Mouse (Mus musculus) stomach, embryonic 15.5 days (tissue): ENCODE measurements around the gene Cyth3. TPM values are rescaled to one million over a fixed set of nuclear protein-coding genes. Genes with fewer than 3 reads are reported as not detected.

Experiments used
- ATAC-seq: fragments of 200-750 bp; cut with Nextera tagmentation; 2 replicates; pipeline ENCODE4 v1.8.0; 2017; ENCODE audit warnings: low read depth, moderate number of reproducible peaks, moderate TSS enrichment; ENCODE audit not compliant: insufficient read depth, low FRiP score
- H3K27ac ChIP-seq: fragments of 300-500 bp; sonication (generic); 2 replicates; pipeline ENCODE4 v1.5.1; 2015; ENCODE audit warnings: mild to moderate bottlenecking, inconsistent platforms
- H3K27me3 ChIP-seq: fragments of 300-500 bp; sonication (generic); replicated peaks from 2 replicates; pipeline ENCODE4 v1.6.1; 2015; ENCODE audit warnings: inconsistent platforms
- H3K36me3 ChIP-seq: fragments of 300-500 bp; sonication (generic); 2 replicates; pipeline ENCODE4 v1.6.1; 2015; ENCODE audit warnings: inconsistent platforms
- H3K4me1 ChIP-seq: fragments of 300-500 bp; sonication (generic); 2 replicates; pipeline ENCODE4 v1.6.1; 2015; ENCODE audit warnings: inconsistent platforms
- H3K4me2 ChIP-seq: fragments of 300-500 bp; sonication (generic); 2 replicates; pipeline ENCODE4 v1.6.1; 2015; ENCODE audit warnings: mild to moderate bottlenecking, inconsistent platforms
- H3K4me3 ChIP-seq: fragments of 300-500 bp; sonication (generic); replicated peaks from 2 replicates; pipeline ENCODE4 v1.5.1; 2015; ENCODE audit warnings: inconsistent platforms
- H3K9ac ChIP-seq: fragments of 300-500 bp; sonication (generic); 2 replicates; pipeline ENCODE4 v1.6.1; 2015; ENCODE audit warnings: inconsistent platforms
- H3K9me3 ChIP-seq: fragments of 300-500 bp; sonication (generic); 2 replicates; pipeline ENCODE4 v1.6.1; 2016; ENCODE audit warnings: inconsistent platforms
- WGBS: fragments of 180-500 bp; shearing (Covaris S2); methylation state at CpG from one replicate; pipeline ENCODE4 v1.1.7; 2015; 5-methylcytosine and 5-hydroxymethylcytosine counted together
- polyA plus RNA-seq: library from polyadenylated mRNA; unstranded; fragments of >200 nt; fragmentation: Nextera tagmentation; extraction: Ambion mirVana; gene quantifications from 2 replicates; pipeline ENCODE4 v1.2.1, GENCODE M21; 2015

Gene Cyth3
- polyA plus RNA-seq, 1 experiment from 2014 or later = 53.9 TPM

DNA sequence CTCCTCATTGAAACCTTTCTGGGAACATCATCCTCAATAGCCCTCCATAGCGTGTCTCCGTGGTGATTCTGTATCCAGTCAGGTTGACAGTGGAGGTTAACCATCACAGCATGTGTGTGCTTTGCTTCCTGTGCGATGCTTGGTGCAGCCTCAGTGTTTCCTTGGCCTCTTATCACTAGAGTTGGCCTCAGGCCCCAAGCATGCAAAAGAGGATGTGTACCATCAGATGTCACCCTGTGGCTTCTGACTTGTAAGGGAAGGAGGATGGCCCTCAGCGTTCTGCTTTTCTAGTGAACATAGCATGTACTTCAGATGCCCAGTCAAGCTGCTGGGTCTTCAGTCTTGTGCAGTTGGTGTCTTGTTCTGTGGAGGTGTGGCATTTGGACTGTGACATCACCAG is 76.2 kb downstream of the Cyth3 start:
- H3K36me3 ChIP-seq = peaks cover 22% of the 10 kb centered on the region; the same call in 1 of the 2 replicates

DNA sequence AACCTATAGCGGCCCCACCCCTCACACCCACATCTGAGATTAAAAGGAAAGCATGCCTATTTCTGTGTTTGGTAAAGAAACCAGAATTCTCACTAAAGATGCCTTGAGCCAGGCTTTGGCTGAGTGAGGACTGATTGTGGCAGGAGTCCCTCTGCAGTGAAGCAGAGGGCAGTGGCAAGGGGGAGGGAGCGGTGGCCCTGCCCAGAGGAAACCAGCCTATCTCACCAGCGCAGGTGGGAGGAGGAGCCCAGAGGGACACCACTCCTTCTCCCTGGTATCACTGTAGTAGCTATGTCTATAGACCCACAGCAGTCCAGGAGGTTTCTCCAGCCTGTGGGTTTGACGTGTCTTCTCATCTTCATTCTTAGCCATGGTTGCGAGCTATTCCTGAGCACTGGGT is 78.0 kb downstream of the Cyth3 start:
- Histone ChIP-seq H3K9me3 (no peaks in the 10 kb centered on the region), H3K4me1 (no peaks in the 10 kb centered on the region), H3K4me3 (no peak overlapping the region), H3K27me3 (no peaks in the 10 kb centered on the region), H3K27ac (no peak overlapping the region), H3K4me2 (no peak overlapping the region), H3K9ac (no peak overlapping the region), H3K36me3 (peaks cover 22% of the 10 kb centered on the region; the same call in 1 of the 2 replicates)
- peak; percentile 94 for ATAC-seq
- 89% methylated on average over 5 of the region's 5 CpGs for WGBS

More for the DNA sequence above, 76.2 kb downstream of the Cyth3 start:
- H3K4me1 ChIP-seq = no peaks in the 10 kb centered on the region
- H3K27ac ChIP-seq = no peak overlapping the region
- no peak overlapping the region for H3K4me2 ChIP-seq
- H3K4me3 ChIP-seq = no peak overlapping the region
- H3K9ac ChIP-seq = no peak overlapping the region
- WGBS = 87% methylated on average over 4 of the region's 4 CpGs
- H3K27me3 ChIP-seq = no peaks in the 10 kb centered on the region
- ATAC-seq = no peak
- no peaks in the 10 kb centered on the region for H3K9me3 ChIP-seq

DNA sequence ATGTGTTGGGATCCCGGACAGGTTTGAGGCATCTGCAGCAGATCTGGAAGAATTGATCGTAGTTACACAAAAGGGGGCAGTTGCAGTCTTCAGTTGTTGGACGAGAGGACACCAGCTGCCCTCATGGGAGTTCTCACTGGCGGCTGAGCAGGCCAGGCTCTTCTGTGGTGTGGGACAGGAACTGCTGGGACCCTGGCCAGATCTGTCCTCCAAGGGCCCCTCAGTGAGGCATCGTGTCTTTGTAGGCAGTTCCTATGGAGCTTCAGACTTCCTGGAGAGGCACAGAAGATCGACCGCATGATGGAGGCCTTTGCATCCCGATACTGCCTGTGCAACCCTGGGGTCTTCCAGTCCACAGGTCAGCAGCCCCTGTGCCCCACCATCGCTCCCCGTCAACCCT is 78.8 kb downstream of the Cyth3 start:
- 87% methylated on average over 10 of the region's 10 CpGs for WGBS

GRCm38 (mm10) chr5:143704875-143705658 is 82.8 kb downstream of the Cyth3 start:
- Histone ChIP-seq H3K36me3 (peaks cover 31% of the 10 kb centered on the region), H3K4me2 (no peak overlapping the region), H3K9me3 (no peaks in the 10 kb centered on the region), H3K9ac (no peak overlapping the region), H3K4me1 (no peaks in the 10 kb centered on the region), H3K27me3 (no peaks in the 10 kb centered on the region), H3K4me3 (no peak overlapping the region), H3K27ac (0 out of 2 replicates have a peak overlapping the region, but pooled peaks have one; percentile 18)
- WGBS = 80% methylated on average over 13 of the region's 13 CpGs
- no peak for ATAC-seq

More for the DNA sequence above, 78.8 kb downstream of the Cyth3 start:
- H3K27me3 ChIP-seq = no peaks in the 10 kb centered on the region
- no peak overlapping the region for H3K4me3 ChIP-seq
- H3K9me3 ChIP-seq = no peaks in the 10 kb centered on the region
- peaks cover 22% of the 10 kb centered on the region; the same call in 1 of the 2 replicates for H3K36me3 ChIP-seq
- H3K4me1 ChIP-seq = no peaks in the 10 kb centered on the region
- no peak overlapping the region for H3K4me2 ChIP-seq
- no peak for ATAC-seq
- no peak overlapping the region for H3K9ac ChIP-seq
- H3K27ac ChIP-seq = no peak overlapping the region

GRCm38 (mm10) chr5:143705659-143705982 is 83.4 kb downstream of the Cyth3 start:
- Histone ChIP-seq H3K27ac (0 out of 2 replicates have a peak overlapping the region, but pooled peaks have one; percentile 18), H3K4me1 (no peaks in the 10 kb centered on the region), H3K4me3 (no peak overlapping the region), H3K9me3 (no peaks in the 10 kb centered on the region), H3K9ac (no peak overlapping the region), H3K36me3 (peaks cover 31% of the 10 kb centered on the region), H3K4me2 (no peak overlapping the region), H3K27me3 (no peaks in the 10 kb centered on the region)
- 52% methylated on average over 1 of the region's 1 CpGs for WGBS
- ATAC-seq = no peak

DNA sequence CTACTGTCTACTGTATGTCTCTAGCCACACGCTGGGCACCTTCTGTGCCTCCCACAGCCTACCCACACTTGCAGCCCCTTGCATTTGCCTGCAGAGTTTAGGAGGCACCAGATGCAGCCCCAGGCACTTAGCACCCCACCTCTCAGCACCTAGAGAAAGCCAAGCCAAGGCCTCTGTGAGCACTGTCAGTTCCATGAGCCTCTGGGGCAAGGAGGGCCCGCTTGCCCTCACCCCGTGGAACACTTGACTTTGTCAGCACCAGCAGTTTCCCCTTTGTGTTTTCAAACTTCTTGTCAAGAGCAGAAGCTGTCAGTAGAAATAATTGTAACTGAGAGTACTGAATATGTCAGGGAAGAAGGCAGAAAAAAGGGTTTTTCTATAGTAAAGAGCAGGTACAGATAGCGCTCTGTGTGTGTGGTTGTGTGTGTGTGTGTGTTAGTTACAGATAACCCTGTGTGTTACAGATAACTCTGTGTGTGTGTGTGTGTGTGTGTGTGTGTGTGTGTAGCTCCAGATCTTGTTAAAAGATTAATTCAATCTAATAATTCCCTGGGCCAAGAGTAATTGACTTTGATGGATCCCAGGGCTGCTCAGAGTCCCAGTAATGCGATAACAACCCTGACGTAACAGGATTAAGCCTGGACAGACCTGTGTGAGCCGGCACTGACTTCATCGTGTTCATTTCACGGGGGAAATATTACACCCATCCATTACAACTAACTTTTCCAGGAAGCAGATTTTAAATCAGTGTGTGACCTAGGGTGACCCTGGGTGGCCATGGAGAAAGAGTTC is 84.0 kb downstream of the Cyth3 start:
- Histone ChIP-seq H3K9me3 (no peaks in the 10 kb centered on the region), H3K9ac (no peak overlapping the region), H3K4me1 (no peaks in the 10 kb centered on the region), H3K4me3 (no peak overlapping the region), H3K36me3 (peaks cover 28% of the 10 kb centered on the region), H3K27ac (0 out of 2 replicates have a peak overlapping the region, but pooled peaks have one; percentile 18), H3K27me3 (no peaks in the 10 kb centered on the region), H3K4me2 (no peak overlapping the region)
- 66% methylated on average over 9 of the region's 9 CpGs for WGBS
- peak; percentile 59; the same call in 1 of the 2 replicates for ATAC-seq

- Histone ChIP-seq H3K4me3 (no peak overlapping the region), H3K4me2 (no peak overlapping the region), H3K9ac (no peak overlapping the region), H3K4me1 (no peaks in the 10 kb centered on the region), H3K27ac (no peak overlapping the region), H3K27me3 (no peaks in the 10 kb centered on the region), H3K9me3 (no peaks in the 10 kb centered on the region), H3K36me3 (peaks cover 22% of the 10 kb centered on the region)
- 0 out of 2 replicates have a peak, but pooled peaks have one; percentile 1 for ATAC-seq
- 82% methylated on average over 7 of the region's 7 CpGs for WGBS
Observed at GRCm38 (mm10) chr5:143706822-143707200, 84.6 kb downstream of the Cyth3 start.

- H3K36me3 ChIP-seq = peaks cover 50% of the 10 kb centered on the region
- H3K27ac ChIP-seq = no peak overlapping the region
- no peaks in the 10 kb centered on the region for H3K4me1 ChIP-seq
- WGBS = 15% methylated on average over 7 of the region's 7 CpGs
- H3K4me2 ChIP-seq = no peak overlapping the region
- H3K9me3 ChIP-seq = no peaks in the 10 kb centered on the region
- ATAC-seq = peak; percentile 62; the same call in 1 of the 2 replicates
- no peak overlapping the region for H3K4me3 ChIP-seq
- H3K9ac ChIP-seq = no peak overlapping the region
- H3K27me3 ChIP-seq = no peaks in the 10 kb centered on the region
Observed at GRCm38 (mm10) chr5:143711326-143711725, 89.1 kb downstream of the Cyth3 start.

- no peaks in the 10 kb centered on the region for H3K9me3 ChIP-seq
- no peak overlapping the region for H3K4me2 ChIP-seq
- no peaks in the 10 kb centered on the region for H3K27me3 ChIP-seq
- peaks cover 56% of the 10 kb centered on the region for H3K36me3 ChIP-seq
- 82% methylated on average over 14 of the region's 14 CpGs for WGBS
- no peak overlapping the region for H3K9ac ChIP-seq
- no peak overlapping the region for H3K4me3 ChIP-seq
- H3K27ac ChIP-seq = no peak overlapping the region
- no peak for ATAC-seq
- H3K4me1 ChIP-seq = no peaks in the 10 kb centered on the region
Observed at GRCm38 (mm10) chr5:143712011-143712800, 90.0 kb downstream of the Cyth3 start.

- no peak overlapping the region for H3K27ac ChIP-seq
- H3K9me3 ChIP-seq = no peaks in the 10 kb centered on the region
- 94% methylated on average over 7 of the region's 7 CpGs for WGBS
- H3K4me1 ChIP-seq = no peaks in the 10 kb centered on the region
- no peaks in the 10 kb centered on the region for H3K27me3 ChIP-seq
- peaks cover 61% of the 10 kb centered on the region for H3K36me3 ChIP-seq
- H3K4me2 ChIP-seq = no peak overlapping the region
- ATAC-seq = no peak
- H3K9ac ChIP-seq = no peak overlapping the region
- H3K4me3 ChIP-seq = no peak overlapping the region
Observed at GRCm38 (mm10) chr5:143721962-143722361, 99.7 kb downstream of the Cyth3 start.

DNA sequence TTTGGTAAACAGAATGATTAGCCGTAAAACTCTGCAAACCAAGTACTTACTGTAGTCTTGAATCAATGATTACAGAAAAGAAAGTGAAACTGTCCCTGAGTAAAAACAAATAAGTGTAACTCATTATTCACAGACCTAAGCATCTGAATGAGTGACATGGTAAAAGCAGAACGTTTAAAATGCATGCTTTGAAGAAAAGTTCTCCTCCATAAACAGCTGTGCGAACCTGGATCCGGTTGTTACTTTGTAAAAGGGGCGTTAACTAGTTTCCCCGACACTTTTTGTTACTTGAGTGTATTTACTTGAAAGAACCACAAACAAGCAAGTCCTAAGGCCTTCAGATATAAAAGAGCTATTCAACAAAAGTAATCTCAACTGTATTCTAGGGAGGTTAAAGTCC is 108.7 kb downstream of the Cyth3 start:
- H3K9me3 ChIP-seq = no peaks in the 10 kb centered on the region
- no peak overlapping the region for H3K27ac ChIP-seq
- H3K4me2 ChIP-seq = peak overlapping the region; percentile 75
- 8% methylated on average over 6 of the region's 6 CpGs for WGBS
- no peaks in the 10 kb centered on the region for H3K27me3 ChIP-seq
- H3K4me3 ChIP-seq = peak overlapping the region; percentile 78
- H3K36me3 ChIP-seq = 0 out of 2 replicates have a peak, but pooled peaks cover 5% of the 10 kb centered on the region
- ATAC-seq = no peak
- H3K9ac ChIP-seq = peak overlapping the region; percentile 86; the same call in 1 of the 2 replicates
- peaks cover 6% of the 10 kb centered on the region; the same call in 1 of the 2 replicates for H3K4me1 ChIP-seq
